Mouse (Mus musculus): ENCODE data around the gene Sclt1.

DNA sequence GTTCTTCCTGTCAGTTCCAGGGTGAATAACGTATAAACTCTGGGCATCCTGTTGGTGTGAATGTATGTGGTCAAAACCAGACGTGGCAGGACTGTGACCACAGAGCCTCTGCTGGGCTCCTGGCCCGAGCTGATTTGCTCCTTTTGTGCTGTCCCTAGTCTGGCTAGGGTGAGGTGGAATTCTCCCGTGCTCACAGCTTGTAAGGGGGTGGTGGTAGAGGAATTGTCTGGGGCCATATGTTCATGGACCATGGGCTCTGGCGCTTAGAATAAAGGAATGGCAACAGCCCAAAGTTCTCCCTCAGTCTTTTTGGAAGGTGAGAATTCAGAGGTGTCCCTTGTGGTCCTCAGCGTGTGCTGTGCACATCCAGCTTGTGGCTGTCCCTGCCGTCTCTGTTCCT, 149.5 kb downstream of the Sclt1 start:
- TF ChIP-seq CTCF (conservative IDR thresholded peaks at IDR 0.05; ENCODE audit: insufficient read depth, insufficient read length, low read depth, low read length), result no peak
- no peak for TF ChIP-seq POLR2A (IDR thresholded peaks at IDR 0.05; ENCODE audit: low read depth, low read length)

All from kidney, adult 2 months (tissue).